Mouse (Mus musculus) megakaryocyte, embryonic 14.5 days (primary cell): ENCODE measurements around the gene Dcaf7.

Experiments
- FLI1 ChIP-seq: IDR thresholded peaks from 2 replicates; pipeline ENCODE4 v1.6.1; 2012; ENCODE audit warnings: low read length, inconsistent platforms, mixed read lengths
- GATA1 ChIP-seq: IDR thresholded peaks from 3 replicates; pipeline ENCODE4 v1.6.1; 2012; ENCODE audit warnings: mixed read lengths, low read length, inconsistent platforms, borderline replicate concordance

DNA sequence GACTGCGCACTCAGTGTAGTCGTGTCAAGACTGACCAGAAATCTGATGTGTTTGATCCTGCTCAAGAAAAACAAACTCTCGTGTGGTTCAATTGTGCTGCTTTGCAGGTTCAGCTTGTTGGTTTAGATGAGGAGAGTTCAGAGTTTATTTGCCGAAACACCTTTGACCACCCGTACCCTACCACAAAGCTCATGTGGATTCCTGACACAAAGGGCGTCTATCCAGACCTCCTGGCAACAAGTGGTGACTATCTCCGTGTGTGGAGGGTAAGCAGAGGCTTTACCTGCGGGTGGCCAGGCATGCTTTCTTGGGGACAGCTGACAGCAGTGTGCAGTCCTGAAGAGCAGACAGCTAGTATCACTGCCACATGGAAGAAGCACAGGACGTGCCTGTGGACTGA is 9.9 kb downstream of the Dcaf7 start:
- TF ChIP-seq GATA1 (no peak), FLI1 (no peak)
